Mouse (Mus musculus) CH12.LX (cell line): ENCODE measurements at regions not wholly inside any gene's neighbourhood (a gene's known extent, or its start where the extent isn't known, plus 50 kb on each side); places are given as distances from the start of the nearest gene placed in this dataset.

Experiments used
- BHLHE40 ChIP-seq: IDR thresholded peaks from 2 replicates; pipeline ENCODE4 v1.6.1; 2011; ENCODE audit warnings: mild to moderate bottlenecking, low read depth, low read length, improper control_type of control experiment
- CTCF ChIP-seq, 2 experiments: IDR thresholded peaks in 1 of 2; conservative IDR thresholded peaks in 1 of 2; 2 replicates each; pipeline ENCODE4 v1.5.1; 2011 to 2012; ENCODE audit warnings: low read depth in 2 of 2, low read length in 2 of 2, improper control_type of control experiment in 1 of 2, inconsistent platforms in 1 of 2, mild to moderate bottlenecking in 1 of 2, moderate library complexity in 1 of 2
- ELF1 ChIP-seq: IDR thresholded peaks from 2 replicates; pipeline ENCODE4 v1.6.1; 2014; ENCODE audit warnings: low read depth, mild to moderate bottlenecking, inconsistent platforms, low read length, improper control_type of control experiment
- EP300 ChIP-seq: IDR thresholded peaks from 2 replicates; pipeline ENCODE4 v1.6.1; 2011; ENCODE audit warnings: low read length, improper control_type of control experiment
- GABPA ChIP-seq: IDR thresholded peaks from 2 replicates; pipeline ENCODE4 v1.6.1; 2012; ENCODE audit warnings: low read depth, low read length, improper control_type of control experiment, inconsistent platforms; ENCODE audit not compliant: insufficient replicate concordance
- JUN ChIP-seq: IDR thresholded peaks from 2 replicates; pipeline ENCODE4 v1.6.1; 2011; ENCODE audit warnings: low read depth, mild to moderate bottlenecking, low read length, improper control_type of control experiment, moderate library complexity; ENCODE audit not compliant: insufficient read depth
- MAX ChIP-seq: IDR thresholded peaks from 2 replicates; pipeline ENCODE4 v1.6.1; 2011; ENCODE audit warnings: low read length, improper control_type of control experiment
- MEF2A ChIP-seq: IDR thresholded peaks from 2 replicates; pipeline ENCODE4 v1.6.1; 2014; ENCODE audit warnings: low read depth, mild to moderate bottlenecking, inconsistent platforms, low read length, improper control_type of control experiment, borderline replicate concordance
- MYC ChIP-seq: IDR thresholded peaks from 2 replicates; pipeline ENCODE4 v1.6.1; 2011; ENCODE audit warnings: low read depth, mild to moderate bottlenecking, improper control_type of control experiment, low read length
- NELFE ChIP-seq: IDR thresholded peaks from 2 replicates; pipeline ENCODE4 v1.6.1; 2011; ENCODE audit warnings: low read depth, low read length, improper control_type of control experiment
- NRF1 ChIP-seq: IDR thresholded peaks from 2 replicates; pipeline ENCODE4 v1.6.1; 2014; ENCODE audit warnings: low read depth, mild to moderate bottlenecking, inconsistent platforms, low read length, improper control_type of control experiment, moderate library complexity
- POLR2A ChIP-seq: IDR thresholded peaks from 2 replicates; pipeline ENCODE4 v1.6.1; 2011; ENCODE audit warnings: low read depth, mild to moderate bottlenecking, improper control_type of control experiment, low read length
- USF2 ChIP-seq: conservative IDR thresholded peaks from 2 replicates; pipeline ENCODE4 v1.6.1; 2011; ENCODE audit warnings: low read depth, low read length, improper control_type of control experiment

DNA sequence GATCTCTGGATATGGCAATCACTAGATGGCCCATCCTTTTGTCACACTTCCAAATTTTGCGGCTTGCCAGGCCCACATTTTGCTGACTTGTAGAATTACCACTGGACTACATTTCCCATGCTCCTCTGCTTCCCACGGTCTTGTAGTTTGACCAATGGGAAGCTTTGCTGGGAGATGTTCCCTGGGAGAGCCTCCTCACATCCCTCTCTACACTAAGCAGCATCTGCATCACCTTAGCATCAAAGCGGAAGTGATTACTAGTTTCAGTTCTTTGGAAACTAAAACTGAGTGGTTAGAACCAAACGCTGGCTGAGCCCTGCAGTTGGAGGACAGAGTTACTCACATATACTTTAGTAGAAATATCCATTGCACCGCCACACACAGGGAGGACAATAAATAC lies 181.9 kb upstream of the Foxq1 start:
- TF ChIP-seq MAX, result no peak
- TF ChIP-seq GABPA, result no peak
- no peak for TF ChIP-seq POLR2A
- TF ChIP-seq MYC, result no peak
- no peak for TF ChIP-seq CTCF (conservative IDR thresholded peaks at IDR 0.05 in 1 of 2, IDR thresholded peaks at IDR 0.05 in 1 of 2; ENCODE audit: low read depth in 2 of 2, low read length in 2 of 2)
- TF ChIP-seq USF2, result no peak
- no peak for TF ChIP-seq JUN
- no peak for TF ChIP-seq NRF1
- TF ChIP-seq EP300, result peak; percentile 66
- TF ChIP-seq ELF1, result peak; percentile 38; the same call in 1 of the 2 replicates
- TF ChIP-seq NELFE, result no peak
- no peak for TF ChIP-seq BHLHE40
- TF ChIP-seq MEF2A, result no peak
